Mouse (Mus musculus) limb, embryonic 11.5 days (tissue): ENCODE measurements around the gene Pitpnm2. TPM values are rescaled to one million over a fixed set of nuclear protein-coding genes. Genes with fewer than 3 reads are reported as not detected.

Experiments used
- ATAC-seq: fragments of 200-750 bp; cut with Nextera tagmentation; 2 replicates; pipeline ENCODE4 v1.8.0; 2017; ENCODE audit warnings: low read depth; ENCODE audit not compliant: insufficient number of reproducible peaks, low FRiP score, low TSS enrichment
- DNase-seq: peaks from one replicate; pipeline ENCODE4 v3.0.0-alpha.2; 2015; ENCODE audit warnings: low spot score
- H3K27ac ChIP-seq: fragments of 300-500 bp; sonication (generic); replicated peaks from 2 replicates; pipeline ENCODE4 v1.5.1; 2014; ENCODE audit warnings: low read depth, mild to moderate bottlenecking, low read length
- H3K27me3 ChIP-seq: fragments of 300-500 bp; sonication (generic); 2 replicates; pipeline ENCODE4 v1.6.1; 2014; ENCODE audit warnings: mild to moderate bottlenecking, low read length, mixed read lengths; ENCODE audit not compliant: control insufficient read depth, insufficient read depth
- H3K36me3 ChIP-seq: fragments of 300-500 bp; sonication (generic); 2 replicates; pipeline ENCODE4 v1.6.1; 2014; ENCODE audit warnings: mild to moderate bottlenecking, low read length, moderate library complexity, mixed read lengths; ENCODE audit not compliant: control insufficient read depth, insufficient read depth
- H3K4me1 ChIP-seq: fragments of 300-500 bp; sonication (generic); 2 replicates; pipeline ENCODE4 v1.6.1; 2014; ENCODE audit warnings: low read length, mixed read lengths; ENCODE audit not compliant: control insufficient read depth, insufficient read depth
- H3K4me2 ChIP-seq: fragments of 300-500 bp; sonication (generic); 2 replicates; pipeline ENCODE4 v1.6.1; 2014; ENCODE audit warnings: low read depth, mild to moderate bottlenecking, moderate library complexity; ENCODE audit not compliant: severe bottlenecking
- H3K4me3 ChIP-seq: fragments of 300-500 bp; sonication (generic); 2 replicates; pipeline ENCODE4 v1.5.1; 2014; ENCODE audit warnings: low read depth, low read length
- H3K9ac ChIP-seq: fragments of 300-500 bp; sonication (generic); 2 replicates; pipeline ENCODE4 v1.6.1; 2014; ENCODE audit warnings: mild to moderate bottlenecking, low read length
- H3K9me3 ChIP-seq: fragments of 300-500 bp; sonication (generic); 2 replicates; pipeline ENCODE4 v1.6.1; 2016; ENCODE audit warnings: low read length; ENCODE audit not compliant: control insufficient read depth
- WGBS: fragments of 180-500 bp; shearing (Covaris S2); extraction: QIAGEN DNeasy Blood & Tissue Kit; methylation state at CpG from one replicate; pipeline ENCODE4 v1.1.7; 2014; 5-methylcytosine and 5-hydroxymethylcytosine counted together
- polyA plus RNA-seq: library from polyadenylated mRNA; unstranded; fragments of >200 nt; fragmentation: Nextera tagmentation; extraction: Ambion mirVana; gene quantifications from 2 replicates; pipeline ENCODE4 v1.2.1, GENCODE M21; 2014

Pitpnm2 gene
- polyA plus RNA-seq, 1 experiment from 2014 or later = 3.4 TPM

DNA sequence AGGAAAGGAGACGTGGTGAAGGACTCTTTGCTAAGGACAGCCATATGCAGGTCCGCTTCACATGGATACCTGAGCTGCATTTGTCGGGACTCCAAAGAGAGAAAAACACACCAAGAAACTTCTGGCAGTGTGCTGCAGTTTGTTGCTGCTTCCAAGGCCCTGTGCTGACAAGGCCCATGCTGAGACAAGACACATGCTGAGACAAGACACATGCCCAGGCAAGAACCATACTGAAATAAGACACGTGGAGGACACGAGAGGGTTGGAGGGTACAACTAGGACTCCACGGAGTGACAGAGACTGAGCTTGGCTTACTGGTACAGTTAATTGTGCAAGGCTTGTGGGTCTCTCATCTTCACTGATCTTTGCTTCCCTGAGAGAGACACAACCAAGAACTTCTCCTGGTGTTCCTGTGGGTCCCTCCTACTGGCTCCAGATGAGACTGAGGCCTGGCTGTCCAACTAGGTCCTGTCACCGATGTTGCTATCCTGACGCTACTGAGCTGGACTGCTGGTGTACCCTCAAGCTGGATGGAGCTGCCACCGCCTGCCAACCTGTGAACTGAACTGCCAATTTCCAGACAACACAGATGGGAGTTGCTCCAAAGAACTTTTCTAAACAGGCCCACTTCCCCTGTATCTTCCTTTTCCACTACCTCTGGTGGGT lies 6.2 kb downstream of the Pitpnm2 start:
- H3K9ac ChIP-seq = no peak overlapping the region

DNA sequence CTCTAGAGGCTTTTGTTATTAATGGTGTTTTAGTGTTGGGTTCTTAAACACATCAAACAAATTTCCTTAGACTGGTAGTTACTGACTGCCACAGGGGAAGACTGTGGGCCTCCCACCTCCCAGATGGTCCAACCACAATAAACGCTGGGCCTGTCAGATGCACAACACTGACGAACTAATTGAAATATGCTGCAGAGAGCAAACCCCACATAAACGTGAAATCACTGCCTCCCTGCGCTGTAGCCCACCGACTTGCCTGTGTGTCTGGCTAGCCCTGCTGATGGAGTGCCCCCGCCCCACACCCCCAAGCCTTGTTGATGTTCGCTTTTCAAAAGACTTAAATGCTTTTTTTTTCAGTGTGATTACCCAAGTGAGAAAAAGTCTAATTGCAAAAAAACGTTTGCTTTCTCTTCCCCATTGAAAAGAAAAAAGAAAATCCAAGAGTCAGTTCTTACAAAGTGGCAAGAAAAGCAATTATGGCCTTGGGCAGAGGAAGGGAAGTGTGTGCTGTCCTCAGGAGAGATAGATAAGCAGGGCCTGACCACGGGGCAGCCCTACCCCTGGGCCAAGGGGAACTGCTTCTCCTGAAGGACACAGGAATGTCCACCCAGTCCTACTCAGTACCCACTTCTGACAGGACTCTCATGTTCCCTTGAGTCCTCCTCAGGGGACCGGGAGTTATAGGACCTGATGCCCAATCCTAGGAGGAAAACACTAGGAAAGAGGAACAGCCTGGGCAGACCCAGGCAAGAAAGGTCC lies 7.7 kb downstream of the Pitpnm2 start:
- Histone ChIP-seq H3K4me3 (no peak overlapping the region), H3K36me3 (no peaks in the 10 kb centered on the region), H3K27me3 (no peaks in the 10 kb centered on the region), H3K4me2 (no peak overlapping the region), H3K27ac (no peak overlapping the region; the same call in 1 of the 2 replicates), H3K9me3 (no peaks in the 10 kb centered on the region), H3K9ac (no peak overlapping the region), H3K4me1 (peaks cover 15% of the 10 kb centered on the region)
- ATAC-seq (no peak), DNase-seq (peak; percentile 32)
- WGBS = 29% methylated on average over 10 of the region's 10 CpGs

More for the DNA sequence above, 6.2 kb downstream of the Pitpnm2 start:
- Histone ChIP-seq H3K4me2 (no peak overlapping the region), H3K27ac (no peak overlapping the region), H3K36me3 (no peaks in the 10 kb centered on the region), H3K4me3 (no peak overlapping the region), H3K9me3 (no peaks in the 10 kb centered on the region), H3K4me1 (peaks cover 15% of the 10 kb centered on the region), H3K27me3 (no peaks in the 10 kb centered on the region)
- ATAC-seq (no peak), DNase-seq (no peak)
- 88% methylated on average over 9 of the region's 9 CpGs for WGBS

DNA sequence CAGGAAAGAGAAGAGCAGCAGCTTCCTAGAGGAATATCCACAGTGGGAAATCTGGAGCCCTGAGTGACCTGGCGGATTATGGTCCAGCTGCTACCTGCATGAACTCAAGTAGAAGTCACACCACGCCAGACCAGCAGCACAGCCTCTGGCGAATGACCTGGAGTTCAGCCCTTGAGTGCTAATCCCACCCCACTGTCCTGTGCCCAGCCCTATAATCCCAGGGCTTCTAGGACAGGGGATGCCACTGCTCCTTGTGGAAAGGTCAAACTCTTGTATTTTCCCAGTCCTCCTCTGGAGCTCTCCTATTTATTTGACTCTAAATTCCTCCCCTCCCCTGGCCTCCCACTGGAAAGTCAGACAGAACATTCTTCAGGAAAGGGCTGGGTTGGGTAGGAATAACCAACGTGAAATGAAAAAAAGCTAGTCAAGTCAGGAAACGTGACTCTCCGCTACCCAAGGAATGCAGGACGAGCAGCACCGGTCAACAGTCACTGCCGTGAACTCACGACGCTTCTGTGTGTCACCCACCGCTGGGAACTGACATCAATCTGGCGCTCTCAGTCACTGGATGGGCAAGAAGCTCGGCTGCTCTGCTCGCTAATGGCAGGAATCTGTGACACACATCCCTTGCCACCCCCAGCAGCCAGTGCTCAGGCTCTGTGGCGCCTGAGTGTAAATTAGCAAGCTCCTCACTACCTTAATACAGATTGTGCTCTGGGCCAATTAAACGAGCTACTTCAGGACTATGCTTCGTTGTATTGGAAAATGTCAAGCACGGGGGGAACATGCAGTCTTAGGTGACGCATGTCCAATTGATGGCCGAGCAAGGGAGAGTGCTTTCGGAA lies 8.5 kb downstream of the Pitpnm2 start:
- Histone ChIP-seq H3K27ac (no peak overlapping the region; the same call in 1 of the 2 replicates), H3K4me3 (no peak overlapping the region), H3K27me3 (no peaks in the 10 kb centered on the region), H3K9ac (no peak overlapping the region), H3K36me3 (no peaks in the 10 kb centered on the region), H3K4me1 (peaks cover 15% of the 10 kb centered on the region), H3K4me2 (peak overlapping the region; percentile 30; the same call in 1 of the 2 replicates), H3K9me3 (no peaks in the 10 kb centered on the region)
- 14% methylated on average over 22 of the region's 22 CpGs for WGBS
- ATAC-seq = peak; percentile 44; the same call in 1 of the 2 replicates
- DNase-seq = peak; percentile 43

DNA sequence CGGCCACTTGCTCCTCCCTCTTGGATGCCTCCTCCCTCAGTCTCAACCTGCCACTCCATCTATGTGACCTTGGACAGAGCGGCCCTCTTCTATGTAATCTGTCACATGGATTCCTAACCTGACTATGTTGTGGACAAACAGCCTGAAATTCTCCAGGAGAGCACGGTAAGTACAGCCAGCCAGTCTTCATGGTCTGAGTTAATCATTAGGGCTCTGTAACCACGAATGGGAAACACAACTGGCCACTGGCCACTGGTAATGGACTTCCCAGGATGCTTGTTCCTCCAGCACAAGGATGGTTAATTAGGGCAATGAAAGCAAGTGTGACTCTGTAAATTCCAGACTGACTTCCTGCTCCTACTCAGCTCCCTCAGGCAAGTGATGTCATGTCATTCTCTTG lies 13.4 kb downstream of the Pitpnm2 start:
- Histone ChIP-seq H3K4me2 (no peak overlapping the region), H3K9ac (no peak overlapping the region), H3K27me3 (no peaks in the 10 kb centered on the region), H3K4me1 (peaks cover 5% of the 10 kb centered on the region), H3K27ac (no peak overlapping the region), H3K4me3 (no peak overlapping the region), H3K9me3 (no peaks in the 10 kb centered on the region), H3K36me3 (no peaks in the 10 kb centered on the region)
- WGBS = 66% methylated on average over 4 of the region's 4 CpGs
- ATAC-seq (no peak), DNase-seq (no peak)

DNA sequence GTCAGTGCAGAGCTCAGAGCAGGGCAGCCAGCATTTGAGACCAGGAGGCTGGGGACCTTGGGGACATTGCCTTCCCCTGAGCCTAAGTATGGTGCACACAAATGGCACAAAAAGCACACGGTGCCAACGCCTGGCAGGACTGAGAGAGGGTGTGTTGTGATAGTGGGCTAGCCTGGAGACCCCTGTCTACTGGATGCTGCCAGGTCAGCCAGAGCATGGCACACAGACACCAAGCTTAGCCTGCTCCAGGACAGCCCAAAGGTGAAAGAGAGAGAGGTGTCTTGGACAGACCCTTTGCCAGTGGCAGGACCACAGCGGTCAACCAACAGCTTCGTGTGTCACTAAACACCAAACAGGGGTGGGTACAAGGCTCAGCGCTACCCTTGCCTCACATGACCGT lies 14.8 kb downstream of the Pitpnm2 start:
- DNase-seq (no peak), ATAC-seq (no peak)
- Histone ChIP-seq H3K4me1 (no peaks in the 10 kb centered on the region), H3K27me3 (no peaks in the 10 kb centered on the region), H3K36me3 (no peaks in the 10 kb centered on the region), H3K27ac (no peak overlapping the region), H3K4me2 (no peak overlapping the region), H3K9me3 (no peaks in the 10 kb centered on the region), H3K4me3 (no peak overlapping the region), H3K9ac (no peak overlapping the region)
- 89% methylated on average over 6 of the region's 6 CpGs for WGBS

DNA sequence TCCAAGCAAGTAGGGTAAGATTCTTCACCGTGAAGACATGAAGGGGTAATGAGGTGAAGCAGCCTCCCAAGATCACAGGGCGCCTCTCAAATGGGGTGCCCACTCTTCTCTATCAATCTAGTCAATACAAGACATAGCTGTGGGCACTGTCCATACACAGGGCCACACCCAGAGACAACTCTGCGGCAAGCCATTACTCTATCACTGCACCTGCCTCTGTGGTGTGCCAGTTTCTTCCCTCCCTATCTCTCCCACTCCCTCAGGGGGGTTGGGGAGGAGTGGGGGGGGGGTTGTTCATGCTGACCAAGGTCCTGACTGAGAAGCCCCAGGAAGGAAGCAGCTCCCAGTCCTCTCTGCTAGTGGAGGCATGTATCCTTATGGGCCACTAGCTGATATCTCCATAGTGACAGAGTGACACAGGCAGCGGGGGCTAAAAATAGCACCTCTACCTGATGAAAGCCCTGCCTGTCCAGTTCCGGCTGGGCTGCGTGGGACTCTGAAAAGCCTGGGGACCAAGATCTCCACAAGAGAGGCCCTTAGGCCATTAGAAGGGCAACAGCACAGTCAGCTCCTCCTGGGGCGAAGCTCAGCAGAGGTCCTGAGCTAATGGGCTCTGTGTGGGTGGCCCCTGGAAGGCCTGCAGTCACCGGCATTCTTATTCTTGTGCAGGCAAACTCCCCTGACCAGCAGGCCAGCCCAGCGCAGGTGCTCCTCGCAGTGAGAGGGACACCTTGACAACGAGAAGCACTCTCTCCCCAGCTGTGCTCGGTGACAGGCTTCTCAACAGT lies 15.5 kb downstream of the Pitpnm2 start:
- Histone ChIP-seq H3K27ac (no peak overlapping the region), H3K4me2 (no peak overlapping the region), H3K9me3 (no peaks in the 10 kb centered on the region), H3K36me3 (no peaks in the 10 kb centered on the region), H3K27me3 (no peaks in the 10 kb centered on the region), H3K4me3 (no peak overlapping the region), H3K4me1 (no peaks in the 10 kb centered on the region), H3K9ac (no peak overlapping the region)
- 58% methylated on average over 12 of the region's 12 CpGs for WGBS
- DNase-seq (no peak), ATAC-seq (no peak)

DNA sequence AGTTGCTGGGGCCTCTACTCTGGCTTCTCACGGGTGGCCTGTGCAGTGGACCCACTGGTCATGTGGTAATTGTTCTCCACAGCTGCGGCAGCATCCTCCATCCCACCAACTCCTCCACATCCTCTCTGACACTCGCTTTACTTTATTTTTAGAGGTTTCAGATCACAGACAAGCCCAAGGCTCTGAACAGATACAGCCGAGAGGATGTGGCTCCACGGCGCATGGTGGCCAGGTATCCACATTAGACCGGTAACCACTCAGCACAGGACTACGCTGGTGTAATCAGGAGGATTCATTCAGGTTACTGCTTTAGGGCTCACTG lies 16.5 kb downstream of the Pitpnm2 start:
- no peak overlapping the region for H3K9ac ChIP-seq
- ATAC-seq = no peak
- no peaks in the 10 kb centered on the region for H3K9me3 ChIP-seq
- DNase-seq = no peak
- WGBS = 85% methylated on average over 8 of the region's 8 CpGs
- no peaks in the 10 kb centered on the region for H3K27me3 ChIP-seq
- H3K4me2 ChIP-seq = no peak overlapping the region
- no peaks in the 10 kb centered on the region for H3K36me3 ChIP-seq
- no peaks in the 10 kb centered on the region for H3K4me1 ChIP-seq
- no peak overlapping the region for H3K4me3 ChIP-seq
- H3K27ac ChIP-seq = no peak overlapping the region
